Mouse (Mus musculus): Measurements from ENCODE around the gene Mex3a. TPM values are rescaled to one million over a fixed set of nuclear protein-coding genes. Genes with fewer than 3 reads are reported as not detected.

Mex3a gene
- polyA plus RNA-seq, 1 experiment from 2014 or later = 28.6 TPM

MicroRNAs within 50 kb of the gene (microRNA counts, 519-probe panel; counts per million panel counts)
- 341 counts per million, percentile 65 among the panel's probes with 10 or more counts for microRNA mmu-miR-1905

Small RNA genes within 50 kb of the gene (microRNA-seq; reads per million reads assigned to microRNA genes)
- gene Mir1905 = 1.2 reads per million

Other genes starting within 250 kb of the Mex3a start
- 0.14 TPM in 1 of 2 replicates, not detected in the other for gene Gm38392, start 245.2 kb upstream of the Mex3a start, polyA plus RNA-seq (2016; fragmentation: Nextera tagmentation; extraction: Ambion mirVana)
- 14.3 TPM in 2 replicates for gene Tsacc, start 235.4 kb upstream of the Mex3a start, polyA plus RNA-seq (2016; fragmentation: Nextera tagmentation; extraction: Ambion mirVana)
- 874 and 908 TPM in 2 replicates for gene Cct3, start 235.3 kb upstream of the Mex3a start, polyA plus RNA-seq (2016; fragmentation: Nextera tagmentation; extraction: Ambion mirVana)
- 114 and 124 TPM in 2 replicates for gene Glmp, start 207.4 kb upstream of the Mex3a start, polyA plus RNA-seq (2016; fragmentation: Nextera tagmentation; extraction: Ambion mirVana)
- gene Tmem79, start 196.2 kb upstream of the Mex3a start, polyA plus RNA-seq (2016; fragmentation: Nextera tagmentation; extraction: Ambion mirVana) = 2.7 and 3.3 TPM in 2 replicates
- 81.7 and 85.6 TPM in 2 replicates for gene Smg5, start 196.1 kb upstream of the Mex3a start, polyA plus RNA-seq (2016; fragmentation: Nextera tagmentation; extraction: Ambion mirVana)
- gene Paqr6, start 167.8 kb upstream of the Mex3a start, polyA plus RNA-seq (2016; fragmentation: Nextera tagmentation; extraction: Ambion mirVana) = 1.1 and 1.2 TPM in 2 replicates
- 0.10 and 0.24 TPM in 2 replicates for gene Bglap3, start 159.7 kb upstream of the Mex3a start, polyA plus RNA-seq (2016; fragmentation: Nextera tagmentation; extraction: Ambion mirVana)
- gene Bglap2, start 153.7 kb upstream of the Mex3a start, polyA plus RNA-seq (2016; fragmentation: Nextera tagmentation; extraction: Ambion mirVana) = not detected in 2 replicates
- gene Bglap, start 147.9 kb upstream of the Mex3a start, polyA plus RNA-seq (2016; fragmentation: Nextera tagmentation; extraction: Ambion mirVana) = 0.84 TPM in 1 of 2 replicates, not detected in the other
- gene Pmf1, start 122.1 kb upstream of the Mex3a start, polyA plus RNA-seq (2016; fragmentation: Nextera tagmentation; extraction: Ambion mirVana) = 177 and 181 TPM in 2 replicates
- gene Slc25a44, start 107.3 kb upstream of the Mex3a start, polyA plus RNA-seq (2016; fragmentation: Nextera tagmentation; extraction: Ambion mirVana) = 17.9 and 20.0 TPM in 2 replicates
- 5.9 and 6.7 TPM in 2 replicates for gene Sema4a, start 71.2 kb upstream of the Mex3a start, polyA plus RNA-seq (2016; fragmentation: Nextera tagmentation; extraction: Ambion mirVana)
- gene Lmna, start 22.4 kb upstream of the Mex3a start, polyA plus RNA-seq (2016; fragmentation: Nextera tagmentation; extraction: Ambion mirVana) = 11.6 and 11.8 TPM in 2 replicates
- 2.8 and 4.0 TPM in 2 replicates for gene Rab25, start 15.9 kb downstream of the Mex3a start, polyA plus RNA-seq (2016; fragmentation: Nextera tagmentation; extraction: Ambion mirVana)
- 172 and 174 TPM in 2 replicates for gene Lamtor2, start 20.7 kb downstream of the Mex3a start, polyA plus RNA-seq (2016; fragmentation: Nextera tagmentation; extraction: Ambion mirVana)
- gene Ubqln4, start 21.4 kb downstream of the Mex3a start, polyA plus RNA-seq (2016; fragmentation: Nextera tagmentation; extraction: Ambion mirVana) = 73.4 and 77.4 TPM in 2 replicates
- gene Ssr2, start 43.5 kb downstream of the Mex3a start, polyA plus RNA-seq (2016; fragmentation: Nextera tagmentation; extraction: Ambion mirVana) = 174 and 188 TPM in 2 replicates
- 79.3 and 92.6 TPM in 2 replicates for gene Arhgef2, start 73.6 kb downstream of the Mex3a start, polyA plus RNA-seq (2016; fragmentation: Nextera tagmentation; extraction: Ambion mirVana)
- not detected in 2 replicates for gene Rxfp4, start 120.7 kb downstream of the Mex3a start, polyA plus RNA-seq (2016; fragmentation: Nextera tagmentation; extraction: Ambion mirVana)
- 86.3 and 97.3 TPM in 2 replicates for gene Khdc4, start 153.4 kb downstream of the Mex3a start, polyA plus RNA-seq (2016; fragmentation: Nextera tagmentation; extraction: Ambion mirVana)
- 32.3 and 34.3 TPM in 2 replicates for gene Rit1, start 184.4 kb downstream of the Mex3a start, polyA plus RNA-seq (2016; fragmentation: Nextera tagmentation; extraction: Ambion mirVana)
- 121 and 123 TPM in 2 replicates for gene Syt11, start 242.8 kb downstream of the Mex3a start, polyA plus RNA-seq (2016; fragmentation: Nextera tagmentation; extraction: Ambion mirVana)